Mouse (Mus musculus) MEL (cell line): ENCODE measurements at regions not wholly inside any gene's neighbourhood (a gene's known extent, or its start where the extent isn't known, plus 50 kb on each side); places are given as distances from the start of the nearest gene placed in this dataset.

Experiments used
- CTCF ChIP-seq, 3 experiments: IDR thresholded peaks in 2 of 3; conservative IDR thresholded peaks in 1 of 3; 2 replicates each; pipeline ENCODE4 v1.5.1; 2011 to 2012; ENCODE audit warnings: low read length in 3 of 3, low read depth in 2 of 3, mild to moderate bottlenecking in 2 of 3, improper control_type of control experiment in 1 of 3, inconsistent platforms in 1 of 3, mixed read lengths in 1 of 3, moderate library complexity in 1 of 3; ENCODE audit not compliant: control insufficient read depth in 1 of 3, insufficient read depth in 1 of 3, poor library complexity in 1 of 3, severe bottlenecking in 1 of 3
- E2F4 ChIP-seq: IDR thresholded peaks from 2 replicates; pipeline ENCODE4 v1.6.1; 2011; ENCODE audit warnings: low read depth, low read length, improper control_type of control experiment, borderline replicate concordance
- EP300 ChIP-seq, 2 experiments: IDR thresholded peaks; 2 replicates each; pipeline ENCODE4 v1.6.1; 2011; ENCODE audit warnings: improper control_type of control experiment in 2 of 2, low read length in 2 of 2, low read depth in 1 of 2, mild to moderate bottlenecking in 1 of 2
- JUND ChIP-seq: IDR thresholded peaks from 2 replicates; pipeline ENCODE4 v1.6.1; 2011; ENCODE audit warnings: low read depth, mild to moderate bottlenecking, improper control_type of control experiment, low read length
- KAT2A ChIP-seq: conservative IDR thresholded peaks from 2 replicates; pipeline ENCODE4 v1.6.1; 2012; ENCODE audit warnings: low read depth, low read length, improper control_type of control experiment, inconsistent platforms
- POLR2A ChIP-seq, 2 experiments: IDR thresholded peaks; 2 replicates each; pipeline ENCODE4 v1.6.1; 2011 to 2012; ENCODE audit warnings: low read length in 2 of 2, mild to moderate bottlenecking in 2 of 2, control low read depth in 1 of 2, improper control_type of control experiment in 1 of 2, low read depth in 1 of 2, moderate library complexity in 1 of 2; ENCODE audit not compliant: control insufficient read depth in 1 of 2, insufficient read depth in 1 of 2, poor library complexity in 1 of 2
- POLR2AphosphoS5 ChIP-seq: IDR thresholded peaks from 2 replicates; pipeline ENCODE4 v1.6.1; 2012; ENCODE audit warnings: low read depth, borderline replicate concordance, mild to moderate bottlenecking, inconsistent platforms, low read length, moderate library complexity, mixed read lengths
- RCOR1 ChIP-seq: IDR thresholded peaks from 2 replicates; pipeline ENCODE4 v1.6.1; 2012; ENCODE audit warnings: low read depth, mild to moderate bottlenecking, inconsistent platforms, low read length, improper control_type of control experiment

GRCm38 (mm10) chr6:107803056-107803455 is 261.8 kb upstream of the Setmar start:
- no peak for TF ChIP-seq POLR2A (IDR thresholded peaks at IDR 0.05; ENCODE audit: control insufficient read depth in 1 of 2, insufficient read depth in 1 of 2, low read depth in 1 of 2, low read length in 2 of 2, poor library complexity in 1 of 2)
- no peak for TF ChIP-seq RCOR1
- TF ChIP-seq CTCF (IDR thresholded peaks at IDR 0.05 in 2 of 3, conservative IDR thresholded peaks at IDR 0.05 in 1 of 3; ENCODE audit: control insufficient read depth in 1 of 3, insufficient read depth in 1 of 3, low read depth in 2 of 3, low read length in 3 of 3, poor library complexity in 1 of 3, severe bottlenecking in 1 of 3) = no peak
- TF ChIP-seq POLR2AphosphoS5 = no peak
- TF ChIP-seq KAT2A = no peak
- TF ChIP-seq E2F4 = no peak
- no peak for TF ChIP-seq JUND
- no peak for TF ChIP-seq EP300 (IDR thresholded peaks at IDR 0.05; ENCODE audit: low read depth in 1 of 2, low read length in 2 of 2)
